Mouse (Mus musculus) bone marrow macrophage, adult 2 months (primary cell): ENCODE measurements around the gene Tango6. TPM values are rescaled to one million over a fixed set of nuclear protein-coding genes. Genes with fewer than 3 reads are reported as not detected.
A peak's percentile ranks its signal among the peaks of the same experiment; 100 is the strongest.

Experiments
- H3K27ac ChIP-seq: 2 replicates; pipeline ENCODE4 v1.5.1; 2012; ENCODE audit warnings: low read depth, low read length; ENCODE audit not compliant: insufficient read depth
- H3K4me1 ChIP-seq: 2 replicates; pipeline ENCODE4 v1.6.1; 2012; ENCODE audit warnings: low read length; ENCODE audit not compliant: control insufficient read depth, insufficient read depth
- H3K4me3 ChIP-seq: 2 replicates; pipeline ENCODE4 v1.5.1; 2012; ENCODE audit warnings: mild to moderate bottlenecking, low read length, moderate library complexity; ENCODE audit not compliant: insufficient read depth
- CTCF ChIP-seq: IDR thresholded peaks from 2 replicates; pipeline ENCODE4 v1.5.1; 2012; ENCODE audit warnings: low read depth, mild to moderate bottlenecking, low read length, moderate library complexity
- POLR2A ChIP-seq: IDR thresholded peaks from 2 replicates; pipeline ENCODE4 v1.6.1; 2012; ENCODE audit warnings: mild to moderate bottlenecking, low read depth, low read length, borderline replicate concordance
- polyA plus RNA-seq: library from polyadenylated mRNA; stranded (reverse); fragments of >200 nt; gene quantifications from 2 replicates; pipeline ENCODE4 v1.2.4, GENCODE M21; 2012; ENCODE audit not compliant: missing spikeins, insufficient read depth, insufficient read length

Gene Tango6
- polyA plus RNA-seq, 1 experiment: 1.1 TPM

GRCm38 (mm10) chr8:106697748-106698248, 14.9 kb downstream of the Tango6 start:
- TF ChIP-seq CTCF: no peak
- no peak for TF ChIP-seq POLR2A
- Histone ChIP-seq H3K4me1 (peaks cover 25% of the 10 kb centered on the region), H3K4me3 (no peak overlapping the region), H3K27ac (no peak overlapping the region)

- peaks cover 25% of the 10 kb centered on the region for H3K4me1 ChIP-seq
- no peak overlapping the region for H3K27ac ChIP-seq
- TF ChIP-seq CTCF (peak; percentile 56), POLR2A (no peak)
- no peak overlapping the region for H3K4me3 ChIP-seq
These were observed 16.7 kb downstream of the Tango6 start for GRCm38 (mm10) chr8:106699588-106699987.

- Histone ChIP-seq H3K27ac (no peak overlapping the region), H3K4me1 (peaks cover 25% of the 10 kb centered on the region), H3K4me3 (no peak overlapping the region)
- TF ChIP-seq POLR2A (no peak), CTCF (no peak)
These were observed 17.3 kb downstream of the Tango6 start for GRCm38 (mm10) chr8:106700131-106700530.

DNA sequence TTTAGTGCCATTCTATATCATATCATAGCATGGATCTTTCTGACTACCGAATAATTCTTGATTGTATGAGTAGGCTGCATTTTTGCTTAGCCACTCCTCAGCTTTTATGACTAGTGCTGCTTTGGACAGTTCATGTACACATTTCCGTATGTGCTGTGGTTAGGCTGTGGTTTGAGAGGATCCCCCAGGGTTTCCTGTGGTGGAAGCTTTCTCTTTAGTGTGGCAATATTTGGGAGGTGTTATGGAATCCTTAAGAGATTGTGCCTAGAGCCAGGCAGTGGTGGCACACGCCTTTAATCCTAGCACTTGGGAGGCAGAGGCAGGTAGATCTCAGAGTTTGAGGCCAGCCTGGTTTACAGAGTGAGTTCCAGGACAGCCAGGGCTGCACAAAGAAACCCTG, 18.5 kb downstream of the Tango6 start:
- H3K4me3 ChIP-seq: no peak overlapping the region
- peaks cover 25% of the 10 kb centered on the region for H3K4me1 ChIP-seq
- TF ChIP-seq CTCF (no peak), POLR2A (no peak)
- H3K27ac ChIP-seq: no peak overlapping the region

GRCm38 (mm10) chr8:106704199-106704900, 21.5 kb downstream of the Tango6 start:
- H3K27ac ChIP-seq: no peak overlapping the region
- TF ChIP-seq POLR2A (no peak), CTCF (no peak)
- peaks cover 18% of the 10 kb centered on the region for H3K4me1 ChIP-seq
- no peak overlapping the region for H3K4me3 ChIP-seq

DNA sequence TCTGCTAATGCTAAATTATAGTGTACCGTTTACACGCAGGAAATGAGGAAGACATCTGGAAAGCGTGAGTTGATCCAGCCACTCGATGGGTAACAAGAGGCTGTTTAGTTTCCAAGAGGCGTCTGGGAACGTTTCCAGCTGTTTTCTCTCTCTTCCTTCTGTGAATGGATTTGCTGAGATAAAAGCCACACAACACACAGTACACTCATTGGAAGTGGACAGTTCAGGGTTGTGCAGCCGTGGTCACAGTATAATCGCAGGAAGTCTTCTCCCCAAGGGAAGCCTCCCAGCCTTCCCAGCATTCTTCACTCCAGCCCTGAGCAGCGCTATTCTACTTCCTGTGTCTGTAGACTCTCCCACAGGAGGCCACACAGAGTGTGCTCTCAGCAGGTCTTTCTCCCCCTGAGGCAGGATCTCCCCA, 22.0 kb downstream of the Tango6 start:
- H3K27ac ChIP-seq: no peak overlapping the region
- TF ChIP-seq CTCF (no peak), POLR2A (no peak)
- H3K4me3 ChIP-seq: no peak overlapping the region
- H3K4me1 ChIP-seq: peaks cover 18% of the 10 kb centered on the region

DNA sequence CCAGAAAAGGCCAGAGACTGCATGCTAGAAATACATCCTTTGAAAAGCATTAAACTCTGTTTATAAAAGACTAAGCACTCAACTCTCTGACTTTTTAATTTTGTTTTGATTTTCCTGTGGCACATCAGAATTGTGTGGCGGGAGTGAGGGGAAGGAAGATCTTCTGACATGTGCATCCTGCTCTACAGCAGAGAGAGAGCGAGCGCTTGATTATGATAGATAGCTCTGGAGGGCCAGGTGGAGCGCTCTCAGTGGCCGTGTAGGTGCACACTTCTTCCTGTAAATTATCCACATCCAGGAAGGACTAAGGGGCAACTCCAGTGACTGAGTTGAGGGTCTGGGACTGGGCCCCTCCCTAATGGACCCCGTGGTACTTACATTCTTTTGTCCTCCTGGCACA, 23.3 kb downstream of the Tango6 start:
- no peak for TF ChIP-seq CTCF
- Histone ChIP-seq H3K4me3 (no peak overlapping the region), H3K4me1 (peaks cover 8% of the 10 kb centered on the region), H3K27ac (no peak overlapping the region)

DNA sequence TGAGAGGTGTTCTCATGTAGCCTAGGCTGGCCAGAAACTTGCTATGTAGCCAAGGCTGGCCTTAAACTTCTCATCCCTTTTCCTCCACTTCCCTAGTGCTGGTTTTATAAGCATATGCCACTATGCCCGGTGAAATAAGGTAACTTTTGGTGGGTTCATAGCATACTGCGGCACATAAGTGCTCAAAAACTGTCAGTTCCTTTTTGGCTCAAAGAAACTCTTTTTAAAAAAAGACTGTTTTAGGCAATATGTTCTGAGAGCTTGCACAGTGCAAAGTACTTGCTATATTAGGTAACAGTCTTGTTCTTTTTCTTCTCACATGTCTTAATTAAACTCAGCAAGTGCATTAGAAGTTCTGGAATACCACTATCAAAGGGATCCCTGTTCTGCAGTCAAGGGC, 27.1 kb downstream of the Tango6 start:
- Histone ChIP-seq H3K27ac (no peak overlapping the region), H3K4me3 (no peak overlapping the region), H3K4me1 (no peaks in the 10 kb centered on the region)
- TF ChIP-seq POLR2A (no peak), CTCF (no peak)

GRCm38 (mm10) chr8:106712487-106712886, 29.6 kb downstream of the Tango6 start:
- Histone ChIP-seq H3K27ac (no peak overlapping the region), H3K4me1 (no peaks in the 10 kb centered on the region), H3K4me3 (no peak overlapping the region)
- no peak for TF ChIP-seq CTCF
- TF ChIP-seq POLR2A: no peak

GRCm38 (mm10) chr8:106714297-106714696, 31.4 kb downstream of the Tango6 start:
- H3K27ac ChIP-seq: no peak overlapping the region
- no peaks in the 10 kb centered on the region for H3K4me1 ChIP-seq
- TF ChIP-seq POLR2A: no peak
- no peak for TF ChIP-seq CTCF
- H3K4me3 ChIP-seq: no peak overlapping the region

DNA sequence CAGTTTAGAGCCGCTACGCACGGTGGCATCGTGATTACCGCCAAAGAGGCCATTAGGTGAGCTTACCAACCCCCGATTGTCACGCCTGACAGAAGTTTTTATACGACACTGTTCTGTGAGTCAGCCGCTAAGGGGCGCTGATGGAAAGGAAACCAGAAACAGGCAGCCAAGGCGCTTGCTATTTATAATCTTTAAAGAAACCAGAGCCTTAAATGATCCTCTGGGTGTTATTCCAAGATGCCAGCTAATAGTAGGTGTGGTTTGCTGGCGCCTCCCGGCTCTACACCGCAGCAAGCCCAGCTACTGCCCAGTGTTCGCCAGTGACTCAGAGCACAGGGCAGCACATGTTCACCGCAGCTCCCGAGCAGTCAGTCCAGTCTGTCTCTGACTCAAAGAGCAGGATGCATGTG, 35.2 kb downstream of the Tango6 start:
- no peak overlapping the region for H3K27ac ChIP-seq
- no peak overlapping the region for H3K4me3 ChIP-seq

DNA sequence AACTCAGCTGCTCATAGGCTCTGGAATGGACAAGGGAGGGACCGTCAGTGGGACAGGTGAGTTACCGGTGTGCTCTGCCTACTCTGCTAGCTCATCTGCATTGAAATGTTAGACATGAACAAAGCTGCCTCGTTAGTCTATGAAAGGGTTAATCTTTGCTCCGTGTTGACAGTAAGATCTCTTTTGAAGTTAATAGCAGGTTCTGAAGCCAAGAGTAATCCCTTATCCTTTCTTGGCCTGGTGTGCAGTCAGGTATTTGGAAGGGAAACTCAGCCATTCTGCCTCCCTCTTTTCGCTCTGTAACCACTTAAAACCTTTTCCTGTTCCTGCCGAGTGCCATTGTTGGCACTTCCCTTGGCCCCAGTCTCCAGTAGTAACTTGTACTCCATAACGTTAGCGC, 38.1 kb downstream of the Tango6 start:
- Histone ChIP-seq H3K4me3 (no peak overlapping the region), H3K27ac (no peak overlapping the region), H3K4me1 (no peaks in the 10 kb centered on the region)
- TF ChIP-seq POLR2A: no peak
- TF ChIP-seq CTCF: no peak

More for the DNA sequence above, 35.2 kb downstream of the Tango6 start:
- no peak for TF ChIP-seq POLR2A
- peak; percentile 44; the same call in 1 of the 2 replicates for TF ChIP-seq CTCF
- no peaks in the 10 kb centered on the region for H3K4me1 ChIP-seq
